Mouse (Mus musculus) monocyte, adult 5-6 weeks (primary cell): ENCODE data around the gene Gm9913. TPM values are rescaled to one million over a fixed set of nuclear protein-coding genes. Genes with fewer than 3 reads are reported as not detected.

ENCODE experiments used
- ATAC-seq: fragments of 153-309, 156-312 bp; replicated peaks from 2 replicates; pipeline ENCODE4 v1.8.0; 2017; ENCODE audit warnings: mild to moderate bottlenecking; ENCODE audit not compliant: low TSS enrichment, insufficient number of reproducible peaks, severe bottlenecking, poor library complexity, low FRiP score
- total RNA-seq: library from RNA; stranded (forward); fragments of 200-1000, 200-491, 200-594 nt; gene quantifications from 3 replicates; pipeline ENCODE4 v1.2.3, GENCODE M21; 2017

The Gm9913 gene
- total RNA-seq, 1 experiment from 2014 or later: not detected

- no peak for ATAC-seq
Measured at GRCm38 (mm10) chr2:125494291-125494690, 10.6 kb upstream of the Gm9913 start.

- ATAC-seq: no peak
Measured at GRCm38 (mm10) chr2:125494831-125495812, 9.8 kb upstream of the Gm9913 start.

GRCm38 (mm10) chr2:125496696-125497095, 8.2 kb upstream of the Gm9913 start:
- no peak for ATAC-seq

GRCm38 (mm10) chr2:125498216-125498615, 6.7 kb upstream of the Gm9913 start:
- ATAC-seq: no peak

GRCm38 (mm10) chr2:125501526-125501925, 3.4 kb upstream of the Gm9913 start:
- ATAC-seq: no peak

- ATAC-seq: no peak
Measured at GRCm38 (mm10) chr2:125505746-125506315, 942 bp downstream of the Gm9913 start.

- no peak for ATAC-seq
Measured at GRCm38 (mm10) chr2:125506316-125507054, 1.6 kb downstream of the Gm9913 start.

- no peak for ATAC-seq
Measured at GRCm38 (mm10) chr2:125507893-125508292, 3.0 kb downstream of the Gm9913 start, which contains the start of gene Fbn1. Gene Fbn1, minus strand, starts transcription at chr2:125507993.

GRCm38 (mm10) chr2:125508381-125508780, 3.5 kb downstream of the Gm9913 start:
- no peak for ATAC-seq

GRCm38 (mm10) chr2:125510752-125511151, 5.9 kb downstream of the Gm9913 start:
- no peak for ATAC-seq

- no peak for ATAC-seq
Measured at GRCm38 (mm10) chr2:125511898-125512297, 7.0 kb downstream of the Gm9913 start.

GRCm38 (mm10) chr2:125512544-125512943, 7.7 kb downstream of the Gm9913 start:
- no peak for ATAC-seq

- no peak for ATAC-seq
Measured at GRCm38 (mm10) chr2:125514391-125514790, 9.5 kb downstream of the Gm9913 start.

GRCm38 (mm10) chr2:125515291-125516057, 10.6 kb downstream of the Gm9913 start:
- no peak for ATAC-seq

GRCm38 (mm10) chr2:125516594-125516993, 11.7 kb downstream of the Gm9913 start:
- ATAC-seq: no peak

- ATAC-seq: no peak
Measured at GRCm38 (mm10) chr2:125525484-125525883, 20.6 kb downstream of the Gm9913 start.

GRCm38 (mm10) chr2:125526566-125526965, 21.7 kb downstream of the Gm9913 start:
- ATAC-seq: no peak

- ATAC-seq: no peak
Measured at GRCm38 (mm10) chr2:125530665-125531064, 25.8 kb downstream of the Gm9913 start.

- ATAC-seq: no peak
Measured at GRCm38 (mm10) chr2:125539640-125540039, 34.8 kb downstream of the Gm9913 start.
